Mouse (Mus musculus) MEL (cell line): ENCODE measurements around the gene Tmcc3. TPM values are rescaled to one million over a fixed set of nuclear protein-coding genes. Genes with fewer than 3 reads are reported as not detected.

Experiments
- DNase-seq: peaks from one replicate; pipeline ENCODE4 v3.0.0; 2011; ENCODE audit warnings: low read depth, low spot score
- H3K27ac ChIP-seq: 2 replicates; pipeline ENCODE4 v1.5.1; 2012; ENCODE audit warnings: low read depth, mild to moderate bottlenecking, control low read depth, low read length, moderate library complexity; ENCODE audit not compliant: control insufficient read depth
- H3K27me3 ChIP-seq, 2 experiments: fragments of 150-350 bp in 1 of 2; sonication (generic) in 1 of 2; 2 replicates each; pipeline ENCODE4 v1.6.1; 2012; ENCODE audit warnings: low read length in 2 of 2, mild to moderate bottlenecking in 2 of 2, improper control_type of control experiment in 1 of 2, moderate library complexity in 1 of 2; ENCODE audit not compliant: insufficient read depth in 2 of 2, control insufficient read depth in 1 of 2
- H3K36me3 ChIP-seq, 2 experiments: 2 replicates each; pipeline ENCODE4 v1.6.1; 2012 to 2014; ENCODE audit warnings: low read length in 2 of 2, improper control_type of control experiment in 1 of 2, inconsistent platforms in 1 of 2, mild to moderate bottlenecking in 1 of 2; ENCODE audit not compliant: insufficient read depth in 2 of 2, control insufficient read depth in 1 of 2
- H3K4me1 ChIP-seq, 2 experiments: fragments of 150-350 bp in 1 of 2; sonication (generic) in 1 of 2; 2 replicates each; pipeline ENCODE4 v1.6.1; 2012; ENCODE audit warnings: low read length in 2 of 2, improper control_type of control experiment in 1 of 2, mild to moderate bottlenecking in 1 of 2; ENCODE audit not compliant: insufficient read depth in 2 of 2, control insufficient read depth in 1 of 2
- H3K4me3 ChIP-seq, 2 experiments: fragments of 150-350 bp in 1 of 2; sonication (generic) in 1 of 2; 2 replicates each; pipeline ENCODE4 v1.5.1; 2012; ENCODE audit warnings: low read depth in 2 of 2, low read length in 2 of 2, mild to moderate bottlenecking in 2 of 2, moderate library complexity in 2 of 2, control low read depth in 1 of 2, improper control_type of control experiment in 1 of 2; ENCODE audit not compliant: control insufficient read depth in 1 of 2, insufficient read depth in 1 of 2
- H3K79me2 ChIP-seq: 2 replicates; pipeline ENCODE4 v1.6.1; 2012; ENCODE audit warnings: mild to moderate bottlenecking, low read length, moderate library complexity; ENCODE audit not compliant: control insufficient read depth, poor library complexity, insufficient read depth
- H3K9ac ChIP-seq: 2 replicates; pipeline ENCODE4 v1.6.1; 2012; ENCODE audit warnings: low read depth, mild to moderate bottlenecking, control low read depth, low read length, moderate library complexity; ENCODE audit not compliant: control insufficient read depth, poor library complexity, severe bottlenecking
- H3K9me3 ChIP-seq: fragments of 150-350 bp; sonication (generic); replicated peaks from 2 replicates; pipeline ENCODE4 v1.6.1; 2012; ENCODE audit warnings: mild to moderate bottlenecking, low read length, improper control_type of control experiment, moderate library complexity; ENCODE audit not compliant: insufficient read depth
- CHD1 ChIP-seq: IDR thresholded peaks from 2 replicates; pipeline ENCODE4 v1.6.1; 2012; ENCODE audit warnings: low read depth, mild to moderate bottlenecking, inconsistent platforms, low read length, improper control_type of control experiment
- CTCF ChIP-seq, 3 experiments: IDR thresholded peaks in 2 of 3; conservative IDR thresholded peaks in 1 of 3; 2 replicates each; pipeline ENCODE4 v1.5.1; 2011 to 2012; ENCODE audit warnings: low read length in 3 of 3, low read depth in 2 of 3, mild to moderate bottlenecking in 2 of 3, improper control_type of control experiment in 1 of 3, inconsistent platforms in 1 of 3, mixed read lengths in 1 of 3, moderate library complexity in 1 of 3; ENCODE audit not compliant: control insufficient read depth in 1 of 3, insufficient read depth in 1 of 3, poor library complexity in 1 of 3, severe bottlenecking in 1 of 3
- E2F4 ChIP-seq: IDR thresholded peaks from 2 replicates; pipeline ENCODE4 v1.6.1; 2011; ENCODE audit warnings: low read depth, low read length, improper control_type of control experiment, borderline replicate concordance
- EP300 ChIP-seq, 2 experiments: IDR thresholded peaks; 2 replicates each; pipeline ENCODE4 v1.6.1; 2011; ENCODE audit warnings: improper control_type of control experiment in 2 of 2, low read length in 2 of 2, low read depth in 1 of 2, mild to moderate bottlenecking in 1 of 2
- GABPA ChIP-seq: IDR thresholded peaks from 2 replicates; pipeline ENCODE4 v1.6.1; 2012; ENCODE audit warnings: low read depth, mild to moderate bottlenecking, inconsistent platforms, low read length, improper control_type of control experiment, moderate library complexity
- HCFC1 ChIP-seq: IDR thresholded peaks from 2 replicates; pipeline ENCODE4 v1.6.1; 2012; ENCODE audit warnings: low read depth, mild to moderate bottlenecking, inconsistent platforms, low read length, improper control_type of control experiment, moderate library complexity
- MAX ChIP-seq: IDR thresholded peaks from 2 replicates; pipeline ENCODE4 v1.6.1; 2011; ENCODE audit warnings: low read length, improper control_type of control experiment
- MAZ ChIP-seq: IDR thresholded peaks from 2 replicates; pipeline ENCODE4 v1.6.1; 2012; ENCODE audit warnings: low read depth, mild to moderate bottlenecking, inconsistent platforms, low read length, improper control_type of control experiment
- MEF2A ChIP-seq: IDR thresholded peaks from 2 replicates; pipeline ENCODE4 v1.6.1; 2014; ENCODE audit warnings: low read depth, mild to moderate bottlenecking, inconsistent platforms, low read length, improper control_type of control experiment; ENCODE audit not compliant: poor library complexity, insufficient replicate concordance, severe bottlenecking; ENCODE audit errors: extremely low read depth
- RAD21 ChIP-seq: IDR thresholded peaks from 2 replicates; pipeline ENCODE4 v1.6.1; 2011; ENCODE audit warnings: mild to moderate bottlenecking, low read depth, low read length, improper control_type of control experiment
- UBTF ChIP-seq: IDR thresholded peaks from 2 replicates; pipeline ENCODE4 v1.6.1; 2012; ENCODE audit warnings: low read depth, mild to moderate bottlenecking, inconsistent platforms, low read length, improper control_type of control experiment, moderate library complexity, borderline replicate concordance; ENCODE audit not compliant: insufficient read depth
- ZC3H11A ChIP-seq: IDR thresholded peaks from 2 replicates; pipeline ENCODE4 v1.6.1; 2012; ENCODE audit warnings: low read depth, mild to moderate bottlenecking, inconsistent platforms, low read length, improper control_type of control experiment
- ZMIZ1 ChIP-seq: IDR thresholded peaks from 2 replicates; pipeline ENCODE4 v1.6.1; 2012; ENCODE audit warnings: low read depth, mild to moderate bottlenecking, inconsistent platforms, low read length, improper control_type of control experiment, moderate library complexity
- ZNF384 ChIP-seq: IDR thresholded peaks from 2 replicates; pipeline ENCODE4 v1.6.1; 2012; ENCODE audit warnings: low read depth, mild to moderate bottlenecking, inconsistent platforms, low read length, improper control_type of control experiment
- polyA plus RNA-seq, 2 experiments: library from polyadenylated mRNA; stranded (reverse) in 1 of 2; unstranded in 1 of 2; fragments of >175 nt in 1 of 2; fragments of >200 nt in 1 of 2; gene quantifications; 2 replicates each; pipeline versions ENCODE4 v1.2.1 to v1.2.4; 2012; ENCODE audit warnings: low replicate concordance in 2 of 2, low read depth in 1 of 2; ENCODE audit not compliant: insufficient read length in 2 of 2, insufficient read depth in 1 of 2, missing spikeins in 1 of 2
- total RNA-seq: library from RNA; depleted of rRNA; stranded (reverse); fragments of 300-350 nt; gene quantifications from 2 replicates; pipeline ENCODE4 v1.2.3, GENCODE M21; 2012

Tmcc3 gene
- total and polyA plus RNA-seq, 3 experiments: 1.3 to 2.6 TPM; not detected in 1

GRCm38 (mm10) chr10:94400895-94401294 lies 89.1 kb downstream of the Tmcc3 start:
- H3K36me3 ChIP-seq: no peaks in the 10 kb centered on the region
- no peak overlapping the region for H3K27ac ChIP-seq
- H3K79me2 ChIP-seq: no peaks in the 10 kb centered on the region
- no peak for DNase-seq
- no peaks in the 10 kb centered on the region for H3K27me3 ChIP-seq
- TF ChIP-seq ZMIZ1: no peak
- peaks cover 0 to 3% of the 10 kb centered on the region in 2 experiments; a peak in 1 of 4 replicates for H3K4me1 ChIP-seq
- no peaks in the 10 kb centered on the region for H3K9me3 ChIP-seq
- H3K9ac ChIP-seq: no peak overlapping the region
- H3K4me3 ChIP-seq: no peak overlapping the region

- peak; percentile 20 for DNase-seq
- no peak overlapping the region for H3K27ac ChIP-seq
- no peak overlapping the region for H3K9ac ChIP-seq
- H3K4me1 ChIP-seq: peaks cover 0 to 3% of the 10 kb centered on the region in 2 experiments; a peak in 1 of 4 replicates
- no peaks in the 10 kb centered on the region for H3K36me3 ChIP-seq
- H3K4me3 ChIP-seq: no peak overlapping the region
- TF ChIP-seq MEF2A (no peak), ZNF384 (no peak), HCFC1 (no peak), MAX (no peak), MAZ (no peak), ZC3H11A (no peak), E2F4 (no peak)
- TF ChIP-seq, all 39 proteins: peak for 0
- Histone ChIP-seq H3K9me3 (no peaks in the 10 kb centered on the region), H3K27me3 (peaks cover 0 to 1% of the 10 kb centered on the region in 2 experiments; a peak in 1 of 4 replicates), H3K79me2 (no peaks in the 10 kb centered on the region)
These were observed 93.7 kb downstream of the Tmcc3 start for GRCm38 (mm10) chr10:94405456-94405855.

- DNase-seq: no peak
- no peak for TF ChIP-seq HCFC1
- no peak for TF ChIP-seq CHD1
- no peak for TF ChIP-seq GABPA
- no peak for TF ChIP-seq ZNF384
- no peak for TF ChIP-seq EP300 (IDR thresholded peaks at IDR 0.05; ENCODE audit: low read depth in 1 of 2, low read length in 2 of 2)
- TF ChIP-seq CTCF (IDR thresholded peaks at IDR 0.05 in 2 of 3, conservative IDR thresholded peaks at IDR 0.05 in 1 of 3; ENCODE audit: control insufficient read depth in 1 of 3, insufficient read depth in 1 of 3, low read depth in 2 of 3, low read length in 3 of 3, poor library complexity in 1 of 3, severe bottlenecking in 1 of 3): no peak
- no peak for TF ChIP-seq RAD21
- no peak for TF ChIP-seq MAZ
- no peak for TF ChIP-seq UBTF
- Histone ChIP-seq H3K27me3 (peaks cover 3 to 8% of the 10 kb centered on the region in 2 experiments; a peak in 2 of 4 replicates), H3K4me3 (no peak overlapping the region), H3K9ac (no peak overlapping the region), H3K36me3 (no peaks in the 10 kb centered on the region), H3K9me3 (no peaks in the 10 kb centered on the region), H3K4me1 (peaks cover 0 to 3% of the 10 kb centered on the region in 2 experiments; a peak in 1 of 4 replicates), H3K27ac (no peak overlapping the region), H3K79me2 (no peaks in the 10 kb centered on the region)
These were observed 95.1 kb downstream of the Tmcc3 start for GRCm38 (mm10) chr10:94406821-94407220.
